In genomic region chr14:15096865-15097264, GRCm38 (mm10) we compare ENCODE assay signal across 10 mouse cellular contexts.
"Had no signal": no experiment of that assay in that cellular context is flagged by ENCODE, and none has a peak within 500 bp of the region (broad histone marks: within the 10 kb centered on the region; RNA-seq: fewer than 3 reads in every experiment).

No protein-coding gene starts in this region.

- ATAC-seq: liver, embryonic 12.5 days; midbrain, embryonic 13.5 days had no signal

- DNase-seq: kidney, adult 2 months; kidney, postnatal 14 days; lung, embryonic 14.5 days; lung, postnatal 10 days; lung, postnatal 4 days; retina, postnatal 1 day; right cerebral cortex, postnatal 4 days; thymus, adult 2 months had no signal
